Mouse (Mus musculus): ENCODE results near the gene Sgsm1. TPM values are rescaled to one million over a fixed set of nuclear protein-coding genes. Genes with fewer than 3 reads are reported as not detected.

Sgsm1 gene
- total and polyA plus RNA-seq, 2 experiments from 2014 or later, result 0.11 to 1.1 TPM

DNA sequence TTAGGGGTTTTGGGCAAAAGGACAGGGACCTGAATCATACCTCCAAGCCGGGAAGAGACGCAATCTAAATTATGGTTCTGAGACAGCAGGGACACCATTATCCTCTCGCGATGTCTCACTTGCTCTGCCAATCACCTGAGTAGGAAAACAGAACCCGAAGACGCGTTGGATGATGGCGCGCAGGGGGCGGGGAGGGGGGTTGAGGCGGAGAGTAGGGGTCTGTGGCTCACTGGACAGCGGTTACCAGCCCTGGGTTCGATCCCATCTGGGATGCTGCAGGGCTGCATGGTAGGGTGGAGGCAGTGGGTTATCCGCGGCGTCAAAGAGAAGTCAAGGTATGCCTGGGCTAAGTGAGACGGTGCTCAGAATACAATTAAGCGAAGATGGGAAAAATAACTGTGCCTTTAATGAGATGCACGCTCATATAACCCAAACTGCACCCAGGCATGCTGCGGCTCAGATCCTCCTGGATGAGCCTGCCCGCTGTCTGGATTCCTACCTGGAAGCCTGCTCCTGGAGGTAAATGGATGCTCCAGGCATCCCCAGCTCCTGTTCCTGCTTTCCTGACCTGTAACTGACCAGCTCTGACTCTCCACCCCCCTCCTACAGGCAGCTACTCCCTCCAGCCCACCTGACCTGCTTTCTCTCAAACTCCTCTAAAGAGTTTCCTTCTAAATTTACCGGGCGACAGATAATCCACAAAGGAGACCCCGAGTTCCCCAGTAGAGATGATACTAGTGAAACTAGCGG lies 84.7 kb downstream of the Sgsm1 start:
- Histone ChIP-seq H3K27me3 (ENCODE audit: control insufficient read depth, insufficient read depth, low read length) (peaks cover 8% of the 10 kb centered on the region; the same call in 1 of the 2 replicates), H3K4me1 (ENCODE audit: control insufficient read depth, insufficient read depth) (0 out of 2 replicates have a peak, but pooled peaks cover 5% of the 10 kb centered on the region), H3K4me2 (ENCODE audit: low read depth, low read length) (peak overlapping the region; percentile 53), H3K9ac (replicated peaks; ENCODE audit: low read depth, low read length) (no peak overlapping the region), H3K4me3 (ENCODE audit: low read depth, low read length) (peak overlapping the region; percentile 14; the same call in 1 of the 2 replicates), H3K27ac (ENCODE audit: low read depth) (peak overlapping the region; percentile 62), H3K36me3 (replicated peaks; ENCODE audit: control insufficient read depth, insufficient read depth, low read length) (no peaks in the 10 kb centered on the region), H3K9me3 (replicated peaks; ENCODE audit: control insufficient read depth, low read length) (no peaks in the 10 kb centered on the region)
- WGBS, result 21% methylated on average over 25 of the region's 25 CpGs
- no peak for DNase-seq (ENCODE audit: low spot score)
- ATAC-seq (ENCODE audit: insufficient read depth, low read depth), result no peak
- TF ChIP-seq EP300 (IDR thresholded peaks at IDR 0.05; ENCODE audit: low read depth) (no peak), CTCF (IDR thresholded peaks at IDR 0.05; ENCODE audit: low read depth) (no peak)

- peak; percentile 47 for DNase-seq (ENCODE audit: low spot score)
- H3K9ac ChIP-seq (replicated peaks; ENCODE audit: low read depth, low read length), result no peak overlapping the region
- no peak overlapping the region for H3K4me2 ChIP-seq (ENCODE audit: low read depth, low read length)
- ATAC-seq (ENCODE audit: insufficient read depth, low read depth), result peak; percentile 30; the same call in 1 of the 2 replicates
- H3K36me3 ChIP-seq (replicated peaks; ENCODE audit: control insufficient read depth, insufficient read depth, low read length), result no peaks in the 10 kb centered on the region
- WGBS, result 34% methylated on average over 10 of the region's 10 CpGs
- peak overlapping the region; percentile 33 for H3K27ac ChIP-seq (ENCODE audit: low read depth)
- H3K27me3 ChIP-seq (ENCODE audit: control insufficient read depth, insufficient read depth, low read length), result peaks cover 9% of the 10 kb centered on the region; the same call in 1 of the 2 replicates
- H3K4me1 ChIP-seq (ENCODE audit: control insufficient read depth, insufficient read depth), result 0 out of 2 replicates have a peak, but pooled peaks cover 5% of the 10 kb centered on the region
- no peak overlapping the region for H3K4me3 ChIP-seq (ENCODE audit: low read depth, low read length)
- no peaks in the 10 kb centered on the region for H3K9me3 ChIP-seq (replicated peaks; ENCODE audit: control insufficient read depth, low read length)
- TF ChIP-seq EP300 (IDR thresholded peaks at IDR 0.05; ENCODE audit: low read depth) (no peak), CTCF (IDR thresholded peaks at IDR 0.05; ENCODE audit: low read depth) (no peak)
Measured at GRCm38 (mm10) chr5:113225271-113225670, 85.3 kb downstream of the Sgsm1 start.

DNA sequence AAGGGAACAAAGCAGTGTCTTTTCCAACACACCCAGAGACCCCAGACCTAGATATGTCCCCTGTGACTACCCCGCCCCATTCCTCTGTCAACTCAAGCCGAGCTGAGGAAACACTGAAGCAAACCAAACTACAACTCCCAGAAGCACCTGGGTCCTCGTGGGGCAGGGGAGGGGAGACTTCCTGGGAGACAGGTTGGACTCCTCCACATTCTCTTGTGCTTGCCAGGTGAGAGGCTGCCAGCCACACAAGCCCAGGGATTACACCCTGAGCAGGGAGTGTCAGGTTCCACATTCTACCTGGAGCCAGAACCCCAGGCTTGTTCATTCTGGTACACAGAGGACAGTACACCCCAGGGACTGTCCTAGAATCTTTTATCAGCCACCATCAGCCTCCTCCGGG lies 86.7 kb downstream of the Sgsm1 start:
- WGBS, result 33% methylated on average over 4 of the region's 4 CpGs
- no peak for TF ChIP-seq EP300 (IDR thresholded peaks at IDR 0.05; ENCODE audit: low read depth)
- no peak for TF ChIP-seq CTCF (IDR thresholded peaks at IDR 0.05; ENCODE audit: low read depth)
- H3K4me1 ChIP-seq (ENCODE audit: control insufficient read depth, insufficient read depth), result 0 out of 2 replicates have a peak, but pooled peaks cover 5% of the 10 kb centered on the region
- no peak overlapping the region for H3K4me3 ChIP-seq (ENCODE audit: low read depth, low read length)
- no peak overlapping the region for H3K4me2 ChIP-seq (ENCODE audit: low read depth, low read length)
- H3K27me3 ChIP-seq (ENCODE audit: control insufficient read depth, insufficient read depth, low read length), result peaks cover 14% of the 10 kb centered on the region; the same call in 1 of the 2 replicates
- DNase-seq (ENCODE audit: low spot score), result no peak
- H3K36me3 ChIP-seq (replicated peaks; ENCODE audit: control insufficient read depth, insufficient read depth, low read length), result no peaks in the 10 kb centered on the region
- no peak for ATAC-seq (ENCODE audit: insufficient read depth, low read depth)
- no peak overlapping the region for H3K27ac ChIP-seq (ENCODE audit: low read depth)
- H3K9me3 ChIP-seq (replicated peaks; ENCODE audit: control insufficient read depth, low read length), result no peaks in the 10 kb centered on the region
- H3K9ac ChIP-seq (replicated peaks; ENCODE audit: low read depth, low read length), result no peak overlapping the region

GRCm38 (mm10) chr5:113221147-113221865 lies 89.3 kb downstream of the Sgsm1 start, which contains the start of gene 2900026A02Rik:
TSS of gene 2900026A02Rik (minus strand) at chr5:113221236.
- whole genome bisulfite sequencing, result 8% methylated on average over 61 of the region's 62 CpGs
- peak within 1 kb of the TSS; percentile 61 for H3K27ac ChIP-seq (ENCODE audit: low read depth)
- H3K4me1 ChIP-seq (ENCODE audit: control insufficient read depth, insufficient read depth), result no peaks in the 10 kb centered on the region
- H3K36me3 ChIP-seq (replicated peaks; ENCODE audit: control insufficient read depth, insufficient read depth, low read length), result no peaks in the 10 kb centered on the region
- H3K27me3 ChIP-seq (ENCODE audit: control insufficient read depth, insufficient read depth, low read length), result peaks cover 19% of the 10 kb centered on the region; the same call in 1 of the 2 replicates
- TF ChIP-seq EP300 (IDR thresholded peaks at IDR 0.05; ENCODE audit: low read depth) (no peak), CTCF (IDR thresholded peaks at IDR 0.05; ENCODE audit: low read depth) (peak; percentile 55)
- no peaks in the 10 kb centered on the region for H3K9me3 ChIP-seq (replicated peaks; ENCODE audit: control insufficient read depth, low read length)
- peak within 1 kb of the TSS; percentile 64 for H3K9ac ChIP-seq (replicated peaks; ENCODE audit: low read depth, low read length)
- H3K4me2 ChIP-seq (ENCODE audit: low read depth, low read length), result peak within 1 kb of the TSS; percentile 94
- no peak for DNase-seq (ENCODE audit: low spot score)
- ATAC-seq (ENCODE audit: insufficient read depth, low read depth), result peak; percentile 69
- peak within 1 kb of the TSS; percentile 67 for H3K4me3 ChIP-seq (ENCODE audit: low read depth, low read length)

GRCm38 (mm10) chr5:113220383-113221146 lies 90.0 kb downstream of the Sgsm1 start:
- WGBS, result 2% methylated on average over 56 of the region's 64 CpGs
- H3K27ac ChIP-seq (ENCODE audit: low read depth), result peak overlapping the region; percentile 61
- H3K4me3 ChIP-seq (ENCODE audit: low read depth, low read length), result peak overlapping the region; percentile 67
- H3K9me3 ChIP-seq (replicated peaks; ENCODE audit: control insufficient read depth, low read length), result no peaks in the 10 kb centered on the region
- peak overlapping the region; percentile 94 for H3K4me2 ChIP-seq (ENCODE audit: low read depth, low read length)
- TF ChIP-seq CTCF (IDR thresholded peaks at IDR 0.05; ENCODE audit: low read depth), result no peak
- DNase-seq (ENCODE audit: low spot score) (no peak), ATAC-seq (ENCODE audit: insufficient read depth, low read depth) (peak; percentile 43)
- H3K9ac ChIP-seq (replicated peaks; ENCODE audit: low read depth, low read length), result peak overlapping the region; percentile 64
- H3K27me3 ChIP-seq (ENCODE audit: control insufficient read depth, insufficient read depth, low read length), result peaks cover 12% of the 10 kb centered on the region; the same call in 1 of the 2 replicates
- H3K4me1 ChIP-seq (ENCODE audit: control insufficient read depth, insufficient read depth), result no peaks in the 10 kb centered on the region
- no peaks in the 10 kb centered on the region for H3K36me3 ChIP-seq (replicated peaks; ENCODE audit: control insufficient read depth, insufficient read depth, low read length)
